Mouse (Mus musculus) intestine, embryonic 14.5 days (tissue): ENCODE measurements at regions not wholly inside any gene's neighbourhood (a gene's known extent, or its start where the extent isn't known, plus 50 kb on each side); places are given as distances from the start of the nearest gene placed in this dataset.

Experiments used
- ATAC-seq: fragments of 200-750 bp; cut with Nextera tagmentation; replicated peaks from 2 replicates; pipeline ENCODE4 v1.8.0; 2017; ENCODE audit warnings: low read depth, moderate number of reproducible peaks, moderate TSS enrichment, moderate library complexity; ENCODE audit not compliant: low FRiP score, low TSS enrichment
- DNase-seq: peaks from one replicate; pipeline ENCODE4 v3.0.0-alpha.2; 2018; ENCODE audit warnings: low spot score
- H3K27ac ChIP-seq: fragments of 300-500 bp; sonication (generic); 2 replicates; pipeline ENCODE4 v1.5.1; 2014; ENCODE audit warnings: low read depth, mild to moderate bottlenecking, control low read depth
- H3K27me3 ChIP-seq: fragments of 300-500 bp; sonication (generic); replicated peaks from 2 replicates; pipeline ENCODE4 v1.6.1; 2014; ENCODE audit warnings: low read length, control low read depth; ENCODE audit not compliant: control insufficient read depth, insufficient read depth
- H3K36me3 ChIP-seq: fragments of 300-500 bp; sonication (generic); 2 replicates; pipeline ENCODE4 v1.6.1; 2014; ENCODE audit warnings: low read length, control low read depth; ENCODE audit not compliant: control insufficient read depth, insufficient read depth
- H3K4me1 ChIP-seq: fragments of 300-500 bp; sonication (generic); replicated peaks from 2 replicates; pipeline ENCODE4 v1.6.1; 2014; ENCODE audit warnings: low read length, control low read depth, mixed read lengths; ENCODE audit not compliant: control insufficient read depth, insufficient read depth
- H3K4me2 ChIP-seq: fragments of 300-500 bp; sonication (generic); 2 replicates; pipeline ENCODE4 v1.6.1; 2014; ENCODE audit warnings: low read length
- H3K4me3 ChIP-seq: fragments of 300-500 bp; sonication (generic); 2 replicates; pipeline ENCODE4 v1.5.1; 2014; ENCODE audit warnings: low read depth, low read length, control low read depth, mixed read lengths
- H3K9ac ChIP-seq: fragments of 300-500 bp; sonication (generic); 2 replicates; pipeline ENCODE4 v1.6.1; 2014; ENCODE audit warnings: mild to moderate bottlenecking, low read length
- H3K9me3 ChIP-seq: fragments of 300-500 bp; sonication (generic); 2 replicates; pipeline ENCODE4 v1.6.1; 2016; ENCODE audit warnings: low read length, control low read depth; ENCODE audit not compliant: control insufficient read depth
- WGBS: fragments of 180-500 bp; shearing (Covaris S2); extraction: QIAGEN DNeasy Blood & Tissue Kit; methylation state at CpG from one replicate; pipeline ENCODE4 v1.1.7; 2014; 5-methylcytosine and 5-hydroxymethylcytosine counted together

DNA sequence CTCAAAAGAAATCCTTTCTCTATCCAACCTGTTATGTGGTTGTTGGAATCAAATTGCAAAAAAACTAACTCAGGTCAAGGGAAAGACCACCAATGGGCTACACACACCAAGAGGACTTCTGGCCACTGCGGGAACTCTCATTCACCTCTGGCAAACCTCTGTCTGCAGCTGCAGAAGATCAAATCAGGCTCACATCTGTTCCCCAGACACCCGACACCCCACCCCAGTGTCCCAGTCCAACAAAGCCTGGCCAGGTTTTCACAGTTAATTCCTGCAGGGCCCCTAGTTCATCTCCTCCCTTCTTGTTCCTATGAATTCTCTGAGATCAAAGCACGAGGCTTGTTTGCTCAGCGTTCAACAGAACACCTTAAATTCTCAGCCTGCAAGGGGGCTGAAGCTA is 82.0 kb upstream of the Rgma start:
- ATAC-seq (no peak), DNase-seq (no peak)
- no peaks in the 10 kb centered on the region for H3K36me3 ChIP-seq
- H3K9me3 ChIP-seq = 0 out of 2 replicates have a peak, but pooled peaks cover 4% of the 10 kb centered on the region
- WGBS = 41% methylated on average over 4 of the region's 4 CpGs
- no peak overlapping the region for H3K4me3 ChIP-seq
- H3K27me3 ChIP-seq = no peaks in the 10 kb centered on the region
- H3K9ac ChIP-seq = no peak overlapping the region
- no peaks in the 10 kb centered on the region for H3K4me1 ChIP-seq
- H3K4me2 ChIP-seq = no peak overlapping the region
- no peak overlapping the region for H3K27ac ChIP-seq

DNA sequence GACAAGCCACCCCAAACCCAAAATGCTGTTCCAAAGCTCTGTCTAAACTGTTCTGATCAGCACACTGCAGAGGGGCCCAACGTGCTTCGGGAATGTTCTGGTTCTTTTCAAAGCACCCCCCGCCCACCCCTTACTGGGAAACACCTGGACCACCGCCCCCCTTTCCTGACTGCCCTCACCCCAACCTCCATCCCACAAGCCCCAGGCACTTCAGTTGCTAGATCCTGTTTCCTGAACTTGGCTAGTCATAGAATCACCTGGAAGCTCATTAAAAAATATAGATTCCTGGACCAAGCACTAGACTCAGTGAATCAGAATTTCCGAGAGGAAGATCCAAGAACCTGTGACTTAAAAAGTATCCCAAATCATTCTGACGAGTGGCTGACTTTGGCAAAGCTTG is 80.9 kb upstream of the Rgma start:
- no peak for DNase-seq
- 87% methylated on average over 6 of the region's 6 CpGs for WGBS

DNA sequence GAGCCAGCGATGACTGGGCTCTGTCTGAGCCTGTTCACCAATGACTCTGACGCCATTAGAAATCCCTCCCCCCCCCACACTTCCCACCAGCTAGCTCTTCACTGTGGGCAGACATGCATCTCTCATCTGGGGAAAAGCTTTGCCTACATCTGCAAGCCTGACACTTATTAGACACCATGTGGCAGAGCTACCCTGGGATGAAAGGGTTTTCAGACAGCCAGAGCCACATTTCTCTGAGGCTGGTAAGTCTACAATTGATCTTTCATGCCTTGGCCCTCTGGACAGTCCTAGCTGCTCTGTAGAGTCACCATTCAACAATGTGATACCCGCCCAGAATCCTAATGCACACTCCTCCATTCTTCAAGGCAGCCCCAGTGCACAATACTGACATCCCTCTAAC is 72.8 kb upstream of the Rgma start:
- WGBS = 77% methylated on average over 3 of the region's 3 CpGs
- Histone ChIP-seq H3K27me3 (no peaks in the 10 kb centered on the region), H3K36me3 (no peaks in the 10 kb centered on the region), H3K4me2 (no peak overlapping the region), H3K9me3 (no peaks in the 10 kb centered on the region), H3K9ac (no peak overlapping the region), H3K4me3 (no peak overlapping the region), H3K27ac (no peak overlapping the region), H3K4me1 (peaks cover 5% of the 10 kb centered on the region)
- DNase-seq (no peak), ATAC-seq (no peak)

More for the DNA sequence above, 80.9 kb upstream of the Rgma start:
- ATAC-seq = no peak
- Histone ChIP-seq H3K9ac (no peak overlapping the region), H3K9me3 (0 out of 2 replicates have a peak, but pooled peaks cover 4% of the 10 kb centered on the region), H3K4me1 (no peaks in the 10 kb centered on the region), H3K4me2 (no peak overlapping the region), H3K27me3 (no peaks in the 10 kb centered on the region), H3K27ac (no peak overlapping the region), H3K4me3 (no peak overlapping the region), H3K36me3 (no peaks in the 10 kb centered on the region)

DNA sequence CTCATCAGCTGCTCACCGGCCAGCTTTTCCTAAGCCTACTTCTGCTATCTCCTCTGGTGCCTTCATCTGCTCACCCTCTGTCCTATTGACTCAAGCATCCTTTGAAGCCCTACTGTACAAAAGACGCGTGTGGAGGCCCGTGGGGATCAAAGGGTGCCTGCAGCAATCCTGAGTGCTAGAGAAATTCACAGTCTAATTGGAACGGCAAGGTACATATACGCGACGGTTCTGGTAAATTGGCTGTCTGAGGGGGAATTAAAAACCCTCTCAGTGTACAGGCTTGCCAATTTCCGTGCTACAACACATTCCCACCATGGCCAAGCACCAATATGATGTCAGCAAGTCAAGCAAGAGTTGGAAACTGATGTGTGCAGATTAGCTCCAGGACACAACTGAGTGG is 71.5 kb upstream of the Rgma start:
- Histone ChIP-seq H3K36me3 (no peaks in the 10 kb centered on the region), H3K4me1 (peaks cover 13% of the 10 kb centered on the region), H3K4me3 (no peak overlapping the region), H3K27me3 (no peaks in the 10 kb centered on the region), H3K9ac (no peak overlapping the region), H3K27ac (no peak overlapping the region), H3K4me2 (no peak overlapping the region), H3K9me3 (no peaks in the 10 kb centered on the region)
- WGBS = 71% methylated on average over 9 of the region's 9 CpGs
- ATAC-seq (no peak), DNase-seq (no peak)

DNA sequence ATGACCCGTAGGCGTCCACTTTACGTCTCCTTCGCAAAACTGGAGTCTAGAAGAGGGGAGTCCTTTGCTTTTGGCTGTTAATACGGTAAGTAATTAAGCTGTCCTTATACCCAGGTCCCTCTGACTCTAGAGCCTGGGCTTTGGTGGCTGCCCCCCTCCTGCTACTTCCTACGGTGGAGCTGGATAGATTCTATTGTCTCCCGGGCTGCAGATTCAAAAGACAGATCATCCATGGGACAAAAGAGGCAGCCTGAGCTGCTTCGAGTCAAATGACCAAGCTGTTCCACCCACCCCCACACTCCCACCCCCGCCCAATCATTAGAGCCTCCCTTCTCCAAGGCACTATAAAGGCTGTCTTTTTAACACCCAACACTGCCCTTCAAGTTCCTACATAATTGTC is 70.5 kb upstream of the Rgma start:
- ATAC-seq (no peak), DNase-seq (no peak)
- 29% methylated on average over 9 of the region's 9 CpGs for WGBS

DNA sequence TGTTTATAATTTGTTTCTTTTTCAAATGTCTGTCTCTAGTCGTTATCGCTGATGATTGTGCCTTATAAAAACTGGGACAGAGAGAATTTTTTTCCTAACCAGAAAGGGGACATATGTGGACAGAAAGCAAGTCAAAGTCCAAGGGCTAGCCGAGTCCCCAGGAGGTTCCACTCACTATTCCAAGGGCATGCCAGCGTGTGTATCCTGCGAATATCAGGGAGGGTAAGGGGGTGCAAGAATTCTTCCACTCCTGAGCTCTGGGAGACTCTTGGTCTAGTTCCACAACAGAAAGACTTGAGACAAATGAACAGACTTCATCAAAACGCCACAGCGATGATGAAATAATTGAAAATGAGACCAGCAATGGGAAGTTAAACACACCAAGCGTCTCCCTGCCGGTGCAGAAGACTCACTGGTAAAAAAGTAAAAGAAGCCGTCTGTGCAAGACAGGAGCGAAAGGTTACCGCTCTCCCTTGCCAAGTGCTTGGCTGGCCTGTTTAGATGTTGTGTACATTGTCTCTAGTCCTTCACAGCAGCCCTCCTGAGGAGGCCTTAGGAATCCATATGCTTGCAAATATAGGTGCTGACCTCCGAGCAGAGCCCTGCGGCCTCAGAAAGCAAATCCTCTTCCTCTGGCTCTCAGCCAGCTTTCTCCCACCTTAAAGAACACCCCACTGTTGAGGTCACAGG is 69.9 kb upstream of the Rgma start:
- ATAC-seq = no peak
- Histone ChIP-seq H3K4me1 (peaks cover 13% of the 10 kb centered on the region), H3K27me3 (no peaks in the 10 kb centered on the region), H3K4me2 (no peak overlapping the region), H3K9ac (no peak overlapping the region), H3K36me3 (no peaks in the 10 kb centered on the region), H3K9me3 (no peaks in the 10 kb centered on the region), H3K4me3 (no peak overlapping the region), H3K27ac (no peak overlapping the region)
- DNase-seq = no peak
- 18% methylated on average over 14 of the region's 14 CpGs for WGBS

More for the DNA sequence above, 70.5 kb upstream of the Rgma start:
- no peaks in the 10 kb centered on the region for H3K27me3 ChIP-seq
- no peak overlapping the region for H3K4me2 ChIP-seq
- H3K4me1 ChIP-seq = peaks cover 13% of the 10 kb centered on the region
- no peaks in the 10 kb centered on the region for H3K9me3 ChIP-seq
- H3K4me3 ChIP-seq = no peak overlapping the region
- no peak overlapping the region for H3K27ac ChIP-seq
- no peak overlapping the region for H3K9ac ChIP-seq
- no peaks in the 10 kb centered on the region for H3K36me3 ChIP-seq

DNA sequence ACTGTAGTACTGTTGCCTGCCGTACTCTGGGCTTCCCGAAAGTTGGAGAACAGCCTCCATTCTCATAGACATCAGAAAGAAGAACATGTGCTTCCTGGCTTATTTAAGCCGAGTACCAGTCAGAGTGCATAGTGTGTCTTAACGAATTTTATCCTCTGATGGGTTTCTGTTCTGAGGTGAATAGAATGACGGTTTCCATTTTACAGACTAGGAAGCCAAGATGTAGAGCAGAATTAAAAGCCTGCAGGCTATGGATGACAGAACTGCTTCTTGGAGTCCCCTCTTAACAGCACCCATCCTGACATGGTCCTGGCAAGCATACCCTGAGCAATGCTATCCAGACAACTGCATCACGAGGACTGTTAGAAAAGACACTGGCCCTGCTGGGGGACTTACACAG is 69.0 kb upstream of the Rgma start:
- Histone ChIP-seq H3K27me3 (no peaks in the 10 kb centered on the region), H3K4me1 (peaks cover 13% of the 10 kb centered on the region), H3K4me3 (no peak overlapping the region), H3K9me3 (no peaks in the 10 kb centered on the region), H3K36me3 (no peaks in the 10 kb centered on the region), H3K27ac (no peak overlapping the region), H3K9ac (no peak overlapping the region), H3K4me2 (no peak overlapping the region)
- 59% methylated on average over 6 of the region's 6 CpGs for WGBS
- DNase-seq (no peak), ATAC-seq (no peak)

DNA sequence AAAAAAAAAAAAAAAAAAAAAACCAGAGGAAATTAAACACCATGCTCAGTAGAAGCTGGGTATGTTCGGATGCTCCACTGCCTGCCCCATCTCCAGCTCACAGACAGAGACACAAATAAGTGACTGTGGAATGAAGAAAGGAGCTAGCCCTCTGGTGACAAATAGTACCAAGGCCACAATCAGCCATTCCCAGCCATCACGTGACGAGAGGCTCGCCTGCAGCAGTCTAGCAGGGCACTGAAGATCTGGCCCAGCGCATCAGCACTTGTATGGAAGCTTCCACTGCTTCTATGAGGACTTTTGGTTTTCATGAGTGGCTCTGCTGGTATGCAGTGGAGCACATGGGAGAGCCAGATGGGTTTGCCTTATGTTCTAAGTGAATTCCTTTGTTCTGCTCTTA is 68.6 kb upstream of the Rgma start:
- H3K27ac ChIP-seq = no peak overlapping the region
- no peak overlapping the region for H3K9ac ChIP-seq
- no peak overlapping the region for H3K4me3 ChIP-seq
- H3K27me3 ChIP-seq = no peaks in the 10 kb centered on the region
- H3K4me2 ChIP-seq = no peak overlapping the region
- ATAC-seq = no peak
- no peaks in the 10 kb centered on the region for H3K36me3 ChIP-seq
- DNase-seq = no peak
- 65% methylated on average over 5 of the region's 5 CpGs for WGBS
- H3K4me1 ChIP-seq = peaks cover 13% of the 10 kb centered on the region
- H3K9me3 ChIP-seq = no peaks in the 10 kb centered on the region
